Mouse (Mus musculus) small intestine, adult 2 months (tissue): ENCODE results near the gene 4833439L19Rik. TPM values are rescaled to one million over a fixed set of nuclear protein-coding genes. Genes with fewer than 3 reads are reported as not detected.

Experiments
- H3K27ac ChIP-seq: fragments of 200-500 bp; 2 replicates; pipeline ENCODE4 v1.5.1; 2012; ENCODE audit warnings: low read depth, low read length, control low read depth, inconsistent platforms; ENCODE audit not compliant: insufficient read depth
- H3K27me3 ChIP-seq: fragments of 200-500 bp; 2 replicates; pipeline ENCODE4 v1.6.1; 2012; ENCODE audit warnings: mild to moderate bottlenecking, moderate library complexity, low read length, inconsistent platforms; ENCODE audit not compliant: control insufficient read depth, insufficient read depth
- H3K36me3 ChIP-seq: fragments of 200-500 bp; 2 replicates; pipeline ENCODE4 v1.6.1; 2012; ENCODE audit warnings: mild to moderate bottlenecking, low read length, control low read depth, inconsistent platforms; ENCODE audit not compliant: control insufficient read depth, insufficient read depth
- H3K4me1 ChIP-seq: fragments of 200-500 bp; 2 replicates; pipeline ENCODE4 v1.6.1; 2012; ENCODE audit warnings: low read length, inconsistent platforms, mixed read lengths; ENCODE audit not compliant: control insufficient read depth, insufficient read depth, insufficient read length
- H3K4me3 ChIP-seq: fragments of 200-500 bp; 2 replicates; pipeline ENCODE4 v1.5.1; 2012; ENCODE audit warnings: low read depth, mild to moderate bottlenecking, control low read depth, inconsistent platforms, low read length, moderate library complexity
- CTCF ChIP-seq: fragments of 200-500 bp; IDR thresholded peaks from 2 replicates; pipeline ENCODE4 v1.5.1; 2012; ENCODE audit warnings: low read depth, mild to moderate bottlenecking, control low read depth, inconsistent platforms, low read length, moderate library complexity, mixed read lengths; ENCODE audit not compliant: insufficient replicate concordance, insufficient read length; ENCODE audit errors: extremely low read depth
- POLR2A ChIP-seq: fragments of 200-500 bp; IDR thresholded peaks from 2 replicates; pipeline ENCODE4 v1.6.1; 2012; ENCODE audit warnings: low read depth, mild to moderate bottlenecking, control low read depth, inconsistent platforms, low read length, moderate library complexity
- WGBS: fragments of 180-500 bp; shearing (Covaris S2); methylation state at CpG from one replicate; pipeline ENCODE4 v1.1.7; 2018; 5-methylcytosine and 5-hydroxymethylcytosine counted together
- polyA plus RNA-seq: library from polyadenylated mRNA; depleted of rRNA; stranded (reverse); fragments of >200 nt; gene quantifications from 2 replicates; pipeline ENCODE4 v1.2.3, GENCODE M21; 2012

The 4833439L19Rik gene
- polyA plus RNA-seq, 1 experiment, result 166 TPM

DNA sequence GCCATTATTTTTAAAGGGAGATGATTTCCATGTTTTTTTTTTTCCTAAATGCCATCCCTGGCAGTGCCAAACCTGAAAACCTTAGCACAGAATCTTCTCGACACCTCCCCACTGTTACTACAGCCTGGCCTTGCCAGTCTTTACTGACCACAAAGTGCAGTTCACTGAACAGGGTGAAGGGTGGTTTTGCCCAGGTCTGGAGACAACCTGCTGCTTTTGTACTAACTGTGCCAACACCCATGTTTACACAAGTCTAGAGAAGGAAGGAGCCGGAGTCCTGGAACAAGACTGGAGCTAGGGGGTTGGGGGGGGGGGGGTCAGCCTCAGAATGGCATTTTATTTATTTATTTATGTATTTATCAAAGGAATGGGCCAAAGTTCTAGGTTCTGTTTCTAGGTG lies 16.1 kb upstream of the 4833439L19Rik start:
- H3K27ac ChIP-seq, result no peak overlapping the region
- no peak for TF ChIP-seq CTCF
- TF ChIP-seq POLR2A, result no peak
- peaks cover 10% of the 10 kb centered on the region; the same call in 1 of the 2 replicates for H3K4me1 ChIP-seq
- H3K36me3 ChIP-seq, result peaks cover 19% of the 10 kb centered on the region
- no peaks in the 10 kb centered on the region for H3K27me3 ChIP-seq
- WGBS, result 33% methylated on average over 2 of the region's 2 CpGs
- H3K4me3 ChIP-seq, result no peak overlapping the region

- Histone ChIP-seq H3K4me3 (no peak overlapping the region), H3K27me3 (no peaks in the 10 kb centered on the region), H3K36me3 (peaks cover 5% of the 10 kb centered on the region; the same call in 1 of the 2 replicates), H3K27ac (peak overlapping the region; percentile 6; the same call in 1 of the 2 replicates), H3K4me1 (peaks cover 15% of the 10 kb centered on the region)
- 86% methylated on average over 21 of the region's 21 CpGs for WGBS
- TF ChIP-seq CTCF, result no peak
- TF ChIP-seq POLR2A, result no peak
Observed at GRCm38 (mm10) chr13:54577652-54578507, 12.6 kb upstream of the 4833439L19Rik start.

- 4% methylated on average over 19 of the region's 19 CpGs for WGBS
- H3K4me3 ChIP-seq, result peak overlapping the region; percentile 72
- no peak for TF ChIP-seq POLR2A
- no peak for TF ChIP-seq CTCF
Observed at GRCm38 (mm10) chr13:54575489-54575888, 10.3 kb upstream of the 4833439L19Rik start.

DNA sequence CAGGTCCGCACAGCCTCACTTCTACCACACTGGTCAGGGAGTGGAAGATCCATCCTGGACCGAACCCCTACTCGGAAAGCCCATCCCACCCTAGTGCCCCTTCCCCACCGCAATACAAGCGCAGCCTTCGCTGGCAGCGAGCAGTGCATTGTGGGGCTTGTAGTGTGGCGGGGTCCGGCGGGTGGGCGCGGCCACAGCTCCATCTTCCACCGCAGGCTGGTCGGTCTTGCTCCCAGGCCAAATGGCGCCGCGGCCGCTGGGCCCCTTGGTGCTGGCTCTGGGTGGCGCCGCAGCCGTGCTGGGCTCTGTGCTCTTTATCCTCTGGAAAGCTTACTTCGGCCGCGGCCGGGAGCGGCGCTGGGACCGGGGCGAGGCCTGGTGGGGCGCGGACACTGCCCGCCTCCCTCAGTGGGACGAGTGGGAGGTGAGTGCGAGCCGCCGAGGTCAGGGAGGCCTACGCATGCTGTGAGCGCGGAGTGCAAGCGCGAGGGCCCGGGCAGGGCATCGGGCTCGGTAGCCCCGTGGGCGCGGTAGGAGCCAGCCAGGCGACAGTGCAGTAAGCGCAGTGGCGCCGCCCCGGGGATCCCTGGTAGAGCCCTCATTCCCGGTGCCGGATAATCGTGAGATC lies 9.7 kb upstream of the 4833439L19Rik start, which contains the start of gene Arl10:
TSS of gene Arl10 (plus strand) at position 162 of the 628 bp plus-strand sequence.
- under 1% methylated on average over 55 of the region's 55 CpGs for WGBS
- TF ChIP-seq POLR2A, result peak; percentile 60
- 0 out of 2 replicates have a peak, but pooled peaks have one; percentile 8 for TF ChIP-seq CTCF
- Histone ChIP-seq H3K27me3 (no peaks in the 10 kb centered on the region), H3K27ac (peak within 1 kb of the TSS; percentile 48), H3K4me3 (peak within 1 kb of the TSS; percentile 72), H3K4me1 (peaks cover 7% of the 10 kb centered on the region), H3K36me3 (peaks cover 2% of the 10 kb centered on the region; the same call in 1 of the 2 replicates)

More at GRCm38 (mm10) chr13:54575489-54575888, 10.3 kb upstream of the 4833439L19Rik start:
- Histone ChIP-seq H3K36me3 (peaks cover 2% of the 10 kb centered on the region; the same call in 1 of the 2 replicates), H3K27me3 (no peaks in the 10 kb centered on the region), H3K4me1 (peaks cover 7% of the 10 kb centered on the region), H3K27ac (peak overlapping the region; percentile 48)

GRCm38 (mm10) chr13:54572621-54573020 lies 7.4 kb upstream of the 4833439L19Rik start:
- H3K27ac ChIP-seq, result no peak overlapping the region
- H3K27me3 ChIP-seq, result no peaks in the 10 kb centered on the region
- no peak overlapping the region for H3K4me3 ChIP-seq
- 77% methylated on average over 4 of the region's 4 CpGs for WGBS
- TF ChIP-seq CTCF (no peak), POLR2A (no peak)
- no peaks in the 10 kb centered on the region for H3K36me3 ChIP-seq
- peaks cover 7% of the 10 kb centered on the region for H3K4me1 ChIP-seq

- Histone ChIP-seq H3K27me3 (no peaks in the 10 kb centered on the region), H3K27ac (no peak overlapping the region), H3K36me3 (no peaks in the 10 kb centered on the region), H3K4me3 (no peak overlapping the region), H3K4me1 (peaks cover 7% of the 10 kb centered on the region)
- WGBS, result 63% methylated on average over 2 of the region's 2 CpGs
- no peak for TF ChIP-seq POLR2A
- TF ChIP-seq CTCF, result no peak
Observed at GRCm38 (mm10) chr13:54571637-54572036, 6.4 kb upstream of the 4833439L19Rik start.

DNA sequence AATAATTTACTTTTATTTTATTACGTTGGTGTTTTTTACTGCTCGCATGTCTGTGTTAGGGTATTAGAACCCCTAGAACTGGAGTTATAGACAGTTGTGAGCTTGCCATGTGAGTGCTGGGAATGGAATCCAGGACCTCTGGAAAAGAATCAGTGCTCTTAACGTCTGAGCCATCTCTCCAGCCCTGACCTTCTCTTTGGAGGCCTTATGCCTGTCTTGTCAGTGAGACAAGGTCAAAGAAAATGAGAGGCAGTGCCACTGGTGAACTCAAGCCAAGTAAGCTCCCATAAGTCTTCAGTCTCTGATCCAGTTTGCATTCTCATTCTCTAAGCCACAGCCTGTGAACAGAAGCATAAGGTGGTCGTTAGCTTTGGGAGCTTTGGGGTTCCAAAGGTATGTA lies 5.5 kb upstream of the 4833439L19Rik start:
- 79% methylated on average over 4 of the region's 4 CpGs for WGBS
- Histone ChIP-seq H3K4me1 (peaks cover 9% of the 10 kb centered on the region), H3K36me3 (no peaks in the 10 kb centered on the region), H3K27ac (no peak overlapping the region), H3K4me3 (no peak overlapping the region), H3K27me3 (no peaks in the 10 kb centered on the region)
- TF ChIP-seq POLR2A (no peak), CTCF (no peak)
